Mouse (Mus musculus): ENCODE measurements at regions not wholly inside any gene's neighbourhood (a gene's known extent, or its start where the extent isn't known, plus 50 kb on each side); places are given as distances from the start of the nearest gene placed in this dataset.

- Histone ChIP-seq H3K9ac (no peak overlapping the region), H3K4me3 (replicated peaks; ENCODE audit: low read length) (no peak overlapping the region), H3K4me1 (replicated peaks; ENCODE audit: control insufficient read depth, insufficient read depth, low read length) (peaks cover 12% of the 10 kb centered on the region; the same call in 1 of the 2 replicates), H3K9me3 (ENCODE audit: control insufficient read depth, low read length) (no peaks in the 10 kb centered on the region), H3K27me3 (ENCODE audit: control insufficient read depth, insufficient read depth, low read length) (no peaks in the 10 kb centered on the region), H3K36me3 (replicated peaks; ENCODE audit: control insufficient read depth, insufficient read depth) (no peaks in the 10 kb centered on the region), H3K27ac (no peak overlapping the region), H3K4me2 (replicated peaks) (no peak overlapping the region)
- WGBS: 28% methylated on average over 1 of the region's 1 CpGs
- DNase-seq (ENCODE audit: low spot score) (no peak), ATAC-seq (ENCODE audit: low FRiP score) (no peak)
Observed at GRCm38 (mm10) chr13:43904291-43904690, 119.7 kb downstream of the Cd83 start.

- Histone ChIP-seq H3K4me2 (replicated peaks) (no peak overlapping the region), H3K4me1 (replicated peaks; ENCODE audit: control insufficient read depth, insufficient read depth, low read length) (peaks cover 12% of the 10 kb centered on the region; the same call in 1 of the 2 replicates), H3K36me3 (replicated peaks; ENCODE audit: control insufficient read depth, insufficient read depth) (no peaks in the 10 kb centered on the region), H3K27me3 (ENCODE audit: control insufficient read depth, insufficient read depth, low read length) (no peaks in the 10 kb centered on the region), H3K4me3 (replicated peaks; ENCODE audit: low read length) (no peak overlapping the region), H3K9ac (no peak overlapping the region), H3K9me3 (ENCODE audit: control insufficient read depth, low read length) (no peaks in the 10 kb centered on the region), H3K27ac (no peak overlapping the region)
- ATAC-seq (ENCODE audit: low FRiP score) (no peak), DNase-seq (ENCODE audit: low spot score) (no peak)
- WGBS: 80% methylated on average over 7 of the region's 7 CpGs
Observed at GRCm38 (mm10) chr13:43906241-43906640, 121.7 kb downstream of the Cd83 start.

- Histone ChIP-seq H3K9ac (no peak overlapping the region), H3K27me3 (ENCODE audit: control insufficient read depth, insufficient read depth, low read length) (no peaks in the 10 kb centered on the region), H3K4me1 (replicated peaks; ENCODE audit: control insufficient read depth, insufficient read depth, low read length) (peaks cover 12% of the 10 kb centered on the region; the same call in 1 of the 2 replicates), H3K4me3 (replicated peaks; ENCODE audit: low read length) (no peak overlapping the region), H3K27ac (no peak overlapping the region), H3K4me2 (replicated peaks) (no peak overlapping the region), H3K9me3 (ENCODE audit: control insufficient read depth, low read length) (no peaks in the 10 kb centered on the region), H3K36me3 (replicated peaks; ENCODE audit: control insufficient read depth, insufficient read depth) (no peaks in the 10 kb centered on the region)
- 58% methylated on average over 8 of the region's 8 CpGs for WGBS
- DNase-seq (ENCODE audit: low spot score) (no peak), ATAC-seq (ENCODE audit: low FRiP score) (no peak)
Observed at GRCm38 (mm10) chr13:43907425-43907824, 122.8 kb downstream of the Cd83 start.

GRCm38 (mm10) chr13:43908041-43908644 lies 123.6 kb downstream of the Cd83 start:
- ATAC-seq (ENCODE audit: low FRiP score): no peak
- 63% methylated on average over 16 of the region's 16 CpGs for WGBS
- Histone ChIP-seq H3K9ac (no peak overlapping the region), H3K4me3 (replicated peaks; ENCODE audit: low read length) (no peak overlapping the region), H3K27me3 (ENCODE audit: control insufficient read depth, insufficient read depth, low read length) (no peaks in the 10 kb centered on the region), H3K4me2 (replicated peaks) (no peak overlapping the region), H3K27ac (no peak overlapping the region), H3K9me3 (ENCODE audit: control insufficient read depth, low read length) (no peaks in the 10 kb centered on the region), H3K4me1 (replicated peaks; ENCODE audit: control insufficient read depth, insufficient read depth, low read length) (peaks cover 12% of the 10 kb centered on the region; the same call in 1 of the 2 replicates), H3K36me3 (replicated peaks; ENCODE audit: control insufficient read depth, insufficient read depth) (no peaks in the 10 kb centered on the region)
- DNase-seq (ENCODE audit: low spot score): no peak

GRCm38 (mm10) chr13:43909933-43910332 lies 125.4 kb downstream of the Cd83 start:
- DNase-seq (ENCODE audit: low spot score): no peak
- Histone ChIP-seq H3K27ac (no peak overlapping the region), H3K27me3 (ENCODE audit: control insufficient read depth, insufficient read depth, low read length) (no peaks in the 10 kb centered on the region), H3K4me1 (replicated peaks; ENCODE audit: control insufficient read depth, insufficient read depth, low read length) (peaks cover 12% of the 10 kb centered on the region; the same call in 1 of the 2 replicates), H3K4me3 (replicated peaks; ENCODE audit: low read length) (no peak overlapping the region), H3K36me3 (replicated peaks; ENCODE audit: control insufficient read depth, insufficient read depth) (no peaks in the 10 kb centered on the region), H3K9me3 (ENCODE audit: control insufficient read depth, low read length) (no peaks in the 10 kb centered on the region), H3K4me2 (replicated peaks) (no peak overlapping the region), H3K9ac (no peak overlapping the region)
- WGBS: 43% methylated on average over 7 of the region's 7 CpGs
- no peak for ATAC-seq (ENCODE audit: low FRiP score)

- no peak for DNase-seq (ENCODE audit: low spot score)
- Histone ChIP-seq H3K9ac (no peak overlapping the region), H3K27ac (no peak overlapping the region), H3K4me2 (replicated peaks) (no peak overlapping the region), H3K27me3 (ENCODE audit: control insufficient read depth, insufficient read depth, low read length) (no peaks in the 10 kb centered on the region), H3K4me3 (replicated peaks; ENCODE audit: low read length) (no peak overlapping the region), H3K4me1 (replicated peaks; ENCODE audit: control insufficient read depth, insufficient read depth, low read length) (peaks cover 6% of the 10 kb centered on the region; the same call in 1 of the 2 replicates), H3K36me3 (replicated peaks; ENCODE audit: control insufficient read depth, insufficient read depth) (no peaks in the 10 kb centered on the region), H3K9me3 (ENCODE audit: control insufficient read depth, low read length) (no peaks in the 10 kb centered on the region)
- 48% methylated on average over 7 of the region's 7 CpGs for WGBS
- ATAC-seq (ENCODE audit: low FRiP score): no peak
Observed at GRCm38 (mm10) chr13:43913476-43913875, 128.9 kb downstream of the Cd83 start.

- DNase-seq (ENCODE audit: low spot score) (no peak), ATAC-seq (ENCODE audit: low FRiP score) (no peak)
- WGBS: 90% methylated on average over 5 of the region's 5 CpGs
- H3K4me1 ChIP-seq (replicated peaks; ENCODE audit: control insufficient read depth, insufficient read depth, low read length): no peaks in the 10 kb centered on the region
- no peaks in the 10 kb centered on the region for H3K27me3 ChIP-seq (ENCODE audit: control insufficient read depth, insufficient read depth, low read length)
- H3K9me3 ChIP-seq (ENCODE audit: control insufficient read depth, low read length): no peaks in the 10 kb centered on the region
- no peak overlapping the region for H3K27ac ChIP-seq
- H3K36me3 ChIP-seq (replicated peaks; ENCODE audit: control insufficient read depth, insufficient read depth): no peaks in the 10 kb centered on the region
- no peak overlapping the region for H3K9ac ChIP-seq
- H3K4me3 ChIP-seq (replicated peaks; ENCODE audit: low read length): no peak overlapping the region
- H3K4me2 ChIP-seq (replicated peaks): no peak overlapping the region
Observed at GRCm38 (mm10) chr13:43919781-43920420, 135.3 kb downstream of the Cd83 start.

- H3K27me3 ChIP-seq (ENCODE audit: control insufficient read depth, insufficient read depth, low read length): no peaks in the 10 kb centered on the region
- 53% methylated on average over 19 of the region's 19 CpGs for WGBS
- DNase-seq (ENCODE audit: low spot score): no peak
- no peak overlapping the region for H3K9ac ChIP-seq
- H3K36me3 ChIP-seq (replicated peaks; ENCODE audit: control insufficient read depth, insufficient read depth): no peaks in the 10 kb centered on the region
- H3K4me2 ChIP-seq (replicated peaks): no peak overlapping the region
- 0 out of 2 replicates have a peak, but pooled peaks cover 5% of the 10 kb centered on the region for H3K4me1 ChIP-seq (replicated peaks; ENCODE audit: control insufficient read depth, insufficient read depth, low read length)
- no peak overlapping the region for H3K4me3 ChIP-seq (replicated peaks; ENCODE audit: low read length)
- no peaks in the 10 kb centered on the region for H3K9me3 ChIP-seq (ENCODE audit: control insufficient read depth, low read length)
- peak overlapping the region; percentile 5; the same call in 1 of the 2 replicates for H3K27ac ChIP-seq
- ATAC-seq (ENCODE audit: low FRiP score): no peak
Observed at GRCm38 (mm10) chr13:43930081-43930981, 145.8 kb downstream of the Cd83 start.

GRCm38 (mm10) chr13:43932946-43933345 lies 148.4 kb downstream of the Cd83 start:
- Histone ChIP-seq H3K9me3 (ENCODE audit: control insufficient read depth, low read length) (no peaks in the 10 kb centered on the region), H3K4me1 (replicated peaks; ENCODE audit: control insufficient read depth, insufficient read depth, low read length) (peaks cover 10% of the 10 kb centered on the region; the same call in 1 of the 2 replicates), H3K9ac (no peak overlapping the region), H3K36me3 (replicated peaks; ENCODE audit: control insufficient read depth, insufficient read depth) (no peaks in the 10 kb centered on the region), H3K4me3 (replicated peaks; ENCODE audit: low read length) (no peak overlapping the region), H3K27me3 (ENCODE audit: control insufficient read depth, insufficient read depth, low read length) (no peaks in the 10 kb centered on the region), H3K27ac (no peak overlapping the region), H3K4me2 (replicated peaks) (no peak overlapping the region)
- 58% methylated on average over 7 of the region's 7 CpGs for WGBS
- ATAC-seq (ENCODE audit: low FRiP score) (no peak), DNase-seq (ENCODE audit: low spot score) (no peak)
